Mouse (Mus musculus): ENCODE data around the gene Ccdc159. TPM values are rescaled to one million over a fixed set of nuclear protein-coding genes. Genes with fewer than 3 reads are reported as not detected.

The Ccdc159 gene
- polyA plus RNA-seq, 1 experiment from 2014 or later = 1.8 TPM

- Histone ChIP-seq H3K4me3 (replicated peaks; ENCODE audit: low read depth, low read length) (no peak overlapping the region), H3K4me1 (replicated peaks; ENCODE audit: insufficient read depth, low read length) (0 out of 2 replicates have a peak, but pooled peaks cover 3% of the 10 kb centered on the region), H3K27ac (peak overlapping the region; percentile 3; the same call in 1 of the 2 replicates), H3K9me3 (replicated peaks; ENCODE audit: low read length) (no peaks in the 10 kb centered on the region), H3K4me2 (ENCODE audit: low read length) (no peak overlapping the region), H3K27me3 (ENCODE audit: insufficient read depth, low read length) (no peaks in the 10 kb centered on the region), H3K36me3 (ENCODE audit: insufficient read depth, low read length) (no peaks in the 10 kb centered on the region), H3K9ac (ENCODE audit: low read depth, low read length) (no peak overlapping the region)
- TF ChIP-seq CTCF (IDR thresholded peaks at IDR 0.05; ENCODE audit: low read depth) = no peak
- 41% methylated on average over 3 of the region's 3 CpGs for WGBS
- no peak for ATAC-seq (replicated peaks; ENCODE audit: low FRiP score, low read depth)
- DNase-seq (ENCODE audit: low spot score) = no peak
Observed at GRCm38 (mm10) chr9:21923490-21924098, 3.7 kb upstream of the Ccdc159 start.

GRCm38 (mm10) chr9:21924099-21924493, 3.2 kb upstream of the Ccdc159 start:
- Histone ChIP-seq H3K4me2 (ENCODE audit: low read length) (no peak overlapping the region), H3K4me1 (replicated peaks; ENCODE audit: insufficient read depth, low read length) (0 out of 2 replicates have a peak, but pooled peaks cover 3% of the 10 kb centered on the region), H3K27me3 (ENCODE audit: insufficient read depth, low read length) (no peaks in the 10 kb centered on the region), H3K9ac (ENCODE audit: low read depth, low read length) (no peak overlapping the region), H3K9me3 (replicated peaks; ENCODE audit: low read length) (no peaks in the 10 kb centered on the region), H3K27ac (peak overlapping the region; percentile 3; the same call in 1 of the 2 replicates), H3K36me3 (ENCODE audit: insufficient read depth, low read length) (no peaks in the 10 kb centered on the region), H3K4me3 (replicated peaks; ENCODE audit: low read depth, low read length) (no peak overlapping the region)
- 56% methylated on average over 6 of the region's 6 CpGs for WGBS
- TF ChIP-seq CTCF (IDR thresholded peaks at IDR 0.05; ENCODE audit: low read depth) = no peak
- DNase-seq (ENCODE audit: low spot score) (peak; percentile 85), ATAC-seq (replicated peaks; ENCODE audit: low FRiP score, low read depth) (no peak)

GRCm38 (mm10) chr9:21925034-21925433, 2.2 kb upstream of the Ccdc159 start:
- Histone ChIP-seq H3K4me2 (ENCODE audit: low read length) (no peak overlapping the region), H3K9ac (ENCODE audit: low read depth, low read length) (no peak overlapping the region), H3K27ac (no peak overlapping the region), H3K4me3 (replicated peaks; ENCODE audit: low read depth, low read length) (no peak overlapping the region), H3K9me3 (replicated peaks; ENCODE audit: low read length) (no peaks in the 10 kb centered on the region), H3K4me1 (replicated peaks; ENCODE audit: insufficient read depth, low read length) (0 out of 2 replicates have a peak, but pooled peaks cover 3% of the 10 kb centered on the region), H3K27me3 (ENCODE audit: insufficient read depth, low read length) (no peaks in the 10 kb centered on the region), H3K36me3 (ENCODE audit: insufficient read depth, low read length) (no peaks in the 10 kb centered on the region)
- no peak for TF ChIP-seq CTCF (IDR thresholded peaks at IDR 0.05; ENCODE audit: low read depth)
- 95% methylated on average over 3 of the region's 3 CpGs for WGBS
- no peak for DNase-seq (ENCODE audit: low spot score)
- ATAC-seq (replicated peaks; ENCODE audit: low FRiP score, low read depth) = no peak

- Histone ChIP-seq H3K36me3 (ENCODE audit: insufficient read depth, low read length) (no peaks in the 10 kb centered on the region), H3K9me3 (replicated peaks; ENCODE audit: low read length) (no peaks in the 10 kb centered on the region), H3K27me3 (ENCODE audit: insufficient read depth, low read length) (no peaks in the 10 kb centered on the region), H3K9ac (ENCODE audit: low read depth, low read length) (no peak overlapping the region), H3K4me3 (replicated peaks; ENCODE audit: low read depth, low read length) (no peak overlapping the region), H3K4me1 (replicated peaks; ENCODE audit: insufficient read depth, low read length) (0 out of 2 replicates have a peak, but pooled peaks cover 3% of the 10 kb centered on the region), H3K27ac (no peak overlapping the region), H3K4me2 (ENCODE audit: low read length) (no peak overlapping the region)
- no peak for TF ChIP-seq CTCF (IDR thresholded peaks at IDR 0.05; ENCODE audit: low read depth)
- ATAC-seq (replicated peaks; ENCODE audit: low FRiP score, low read depth) = no peak
- DNase-seq (ENCODE audit: low spot score) = no peak
- 97% methylated on average over 1 of the region's 1 CpGs for WGBS
Observed at GRCm38 (mm10) chr9:21925506-21925905, 1.8 kb upstream of the Ccdc159 start.

GRCm38 (mm10) chr9:21926155-21926554, 1.1 kb upstream of the Ccdc159 start:
- ATAC-seq (replicated peaks; ENCODE audit: low FRiP score, low read depth) (no peak), DNase-seq (ENCODE audit: low spot score) (no peak)
- Histone ChIP-seq H3K27me3 (ENCODE audit: insufficient read depth, low read length) (no peaks in the 10 kb centered on the region), H3K9me3 (replicated peaks; ENCODE audit: low read length) (no peaks in the 10 kb centered on the region), H3K36me3 (ENCODE audit: insufficient read depth, low read length) (no peaks in the 10 kb centered on the region), H3K27ac (peak overlapping the region; percentile 72; the same call in 1 of the 2 replicates), H3K9ac (ENCODE audit: low read depth, low read length) (no peak overlapping the region), H3K4me1 (replicated peaks; ENCODE audit: insufficient read depth, low read length) (0 out of 2 replicates have a peak, but pooled peaks cover 3% of the 10 kb centered on the region), H3K4me3 (replicated peaks; ENCODE audit: low read depth, low read length) (0 out of 2 replicates have a peak overlapping the region, but pooled peaks have one; percentile 54), H3K4me2 (ENCODE audit: low read length) (peak overlapping the region; percentile 70)
- 71% methylated on average over 6 of the region's 6 CpGs for WGBS
- TF ChIP-seq CTCF (IDR thresholded peaks at IDR 0.05; ENCODE audit: low read depth) = no peak

GRCm38 (mm10) chr9:21926784-21927183, 487 bp upstream of the Ccdc159 start:
- TF ChIP-seq CTCF (IDR thresholded peaks at IDR 0.05; ENCODE audit: low read depth) = no peak
- peak overlapping the region; percentile 70 for H3K4me2 ChIP-seq (ENCODE audit: low read length)
- no peaks in the 10 kb centered on the region for H3K36me3 ChIP-seq (ENCODE audit: insufficient read depth, low read length)
- H3K9ac ChIP-seq (ENCODE audit: low read depth, low read length) = peak overlapping the region; percentile 66
- peak overlapping the region; percentile 72 for H3K27ac ChIP-seq
- no peaks in the 10 kb centered on the region for H3K9me3 ChIP-seq (replicated peaks; ENCODE audit: low read length)
- WGBS = 1% methylated on average over 6 of the region's 6 CpGs
- H3K4me3 ChIP-seq (replicated peaks; ENCODE audit: low read depth, low read length) = peak overlapping the region; percentile 54
- no peak for ATAC-seq (replicated peaks; ENCODE audit: low FRiP score, low read depth)
- peak; percentile 25 for DNase-seq (ENCODE audit: low spot score)
- H3K4me1 ChIP-seq (replicated peaks; ENCODE audit: insufficient read depth, low read length) = 0 out of 2 replicates have a peak, but pooled peaks cover 3% of the 10 kb centered on the region
- H3K27me3 ChIP-seq (ENCODE audit: insufficient read depth, low read length) = no peaks in the 10 kb centered on the region

Data from kidney, postnatal 0 days (tissue).